Mouse (Mus musculus): ENCODE data around the gene Fbrsl1. TPM values are rescaled to one million over a fixed set of nuclear protein-coding genes. Genes with fewer than 3 reads are reported as not detected.

Gene Fbrsl1
- total RNA-seq, 2 experiments from 2014 or later, result 81.1 to 88.2 TPM

DNA sequence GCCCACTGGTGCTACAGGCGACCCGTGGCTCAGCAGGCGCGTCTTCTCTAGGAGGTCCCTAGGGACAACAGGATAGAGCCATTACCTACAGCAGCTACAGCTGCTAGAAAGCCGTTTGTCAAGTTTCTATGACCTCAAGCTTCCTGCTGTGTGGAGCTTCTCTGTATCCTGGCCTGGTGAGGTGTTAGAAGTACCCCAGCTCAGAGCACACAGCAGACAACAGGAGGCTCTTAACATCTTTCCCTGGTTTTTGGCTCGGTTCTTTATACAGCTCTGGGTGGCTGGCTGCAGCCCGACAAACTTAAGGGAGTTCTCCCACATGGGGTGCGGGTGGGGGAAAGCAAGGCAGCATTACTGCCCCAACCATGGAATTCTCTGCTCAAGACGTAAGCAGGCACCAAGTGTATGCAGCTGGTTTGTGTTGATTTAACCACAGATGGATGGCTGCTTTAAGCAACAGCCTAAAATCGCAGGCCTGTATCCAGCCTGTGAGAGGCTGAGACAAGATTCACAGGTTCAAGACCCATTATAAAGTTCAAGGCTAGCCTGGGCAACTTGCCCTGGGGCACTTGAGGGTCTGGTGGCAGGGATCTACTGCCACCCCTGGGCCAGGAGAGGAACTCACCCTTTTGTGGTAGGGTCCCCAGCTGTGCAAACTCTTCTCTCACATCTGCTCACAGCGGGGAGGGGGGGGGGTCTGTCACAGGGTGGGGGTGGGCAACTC is 84.3 kb downstream of the Fbrsl1 start:
- no peak for DNase-seq (ENCODE audit: low spot score in 2 of 2)

DNA sequence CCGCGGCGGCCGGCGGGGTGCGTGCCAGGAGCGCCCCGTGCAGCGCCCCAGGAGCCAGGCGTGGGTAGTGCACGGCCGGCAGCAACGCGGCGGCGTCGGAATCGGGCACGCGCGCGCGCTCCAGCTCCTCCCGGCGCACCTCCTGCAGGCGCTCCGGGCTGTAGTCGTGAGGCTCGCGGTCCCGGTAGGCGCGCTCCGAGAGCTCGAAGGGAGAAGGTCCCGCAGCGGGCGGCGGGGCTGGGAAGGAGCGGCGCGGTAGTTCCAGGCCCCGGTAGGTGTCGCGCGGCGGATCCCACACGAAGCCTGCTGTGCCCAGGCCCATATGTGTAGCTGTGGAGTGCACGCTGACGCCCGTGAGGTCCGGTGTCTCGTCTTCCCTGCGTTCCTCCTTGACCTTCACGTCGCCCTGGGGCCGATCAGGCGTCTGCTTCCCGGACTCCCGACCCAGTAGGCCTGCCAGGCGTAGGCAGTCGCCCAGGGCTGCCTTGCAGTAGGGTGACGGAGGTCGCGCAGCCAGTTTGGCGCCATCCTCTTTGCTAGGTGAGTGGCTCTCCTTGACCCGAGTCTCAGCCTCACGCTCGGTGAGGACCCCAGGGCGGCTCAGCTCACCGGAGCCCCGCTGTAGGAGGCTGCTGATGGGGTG is 85.0 kb downstream of the Fbrsl1 start:
- peak; percentile 73 to 82 for DNase-seq (ENCODE audit: low spot score in 2 of 2)

DNA sequence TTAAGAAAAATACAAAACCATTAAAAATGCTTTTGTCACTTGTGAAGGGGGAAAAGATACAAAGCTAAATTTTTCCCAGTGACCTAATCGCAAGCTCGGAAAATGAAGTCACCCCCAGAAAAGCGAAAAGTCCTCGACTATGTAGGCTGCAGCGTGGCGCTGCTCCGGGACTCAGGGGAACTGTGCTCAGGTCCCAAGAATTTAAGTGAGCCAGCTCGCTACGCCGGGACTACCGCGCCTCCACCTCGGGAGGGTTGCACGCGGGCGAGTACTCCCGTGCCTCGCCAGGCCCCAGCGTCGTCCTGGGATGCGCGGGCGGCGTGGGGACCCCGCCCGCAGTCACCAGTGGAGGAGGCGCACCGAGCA is 85.5 kb downstream of the Fbrsl1 start:
- no peak for DNase-seq (ENCODE audit: low spot score in 2 of 2)

DNA sequence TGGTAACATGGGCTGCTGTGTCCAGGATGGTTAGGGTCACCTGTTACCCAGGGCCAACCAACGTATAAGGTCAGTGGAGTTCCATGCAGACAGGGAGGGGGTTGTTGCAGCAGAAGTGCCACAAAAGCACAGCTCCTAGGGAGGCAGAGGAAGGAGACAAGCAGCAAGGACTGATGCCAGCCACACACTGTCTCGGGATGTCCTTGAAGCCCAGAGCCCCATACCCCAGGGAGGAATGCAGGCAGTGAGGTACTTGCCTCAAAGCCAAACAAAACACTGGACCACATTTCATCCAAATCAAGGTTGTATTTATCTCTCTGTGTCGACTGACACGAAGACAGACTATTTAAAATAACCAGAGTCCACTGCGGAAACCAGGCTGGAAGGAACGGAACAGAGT is 86.8 kb downstream of the Fbrsl1 start:
- no peak for DNase-seq (ENCODE audit: low spot score in 2 of 2)

DNA sequence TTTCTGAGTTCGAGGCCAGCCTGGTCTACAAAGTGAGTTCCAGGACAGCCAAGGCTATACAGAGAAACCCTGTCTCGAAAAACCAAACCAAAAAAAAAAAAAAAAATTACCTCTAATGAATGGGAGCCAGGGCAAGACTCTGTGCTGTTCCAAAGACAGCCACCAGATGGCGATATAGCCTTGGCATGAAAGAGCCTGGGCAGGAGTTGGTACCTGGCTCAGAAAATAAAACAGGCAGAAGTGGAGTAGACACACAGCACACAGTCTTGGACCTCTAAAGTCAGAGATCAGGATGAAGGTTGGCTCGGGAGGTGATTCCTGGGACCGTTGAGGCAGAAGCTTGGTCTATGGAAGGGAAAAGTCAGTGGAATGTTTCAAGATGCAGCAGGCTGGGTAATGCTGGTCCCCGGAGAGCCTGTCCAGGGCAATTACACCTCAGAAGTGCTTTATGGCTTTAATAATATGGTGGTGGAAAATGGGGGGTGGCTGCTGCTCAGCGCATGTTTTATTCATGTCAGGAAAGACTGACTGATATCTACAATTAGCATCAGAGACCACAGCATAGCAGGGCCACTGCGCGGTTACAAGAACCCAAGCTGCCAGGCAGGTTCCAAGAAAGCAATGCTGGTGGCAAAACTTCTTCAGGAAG is 90.6 kb downstream of the Fbrsl1 start:
- peak; percentile 67 to 92 for DNase-seq (ENCODE audit: low spot score in 2 of 2)

DNA sequence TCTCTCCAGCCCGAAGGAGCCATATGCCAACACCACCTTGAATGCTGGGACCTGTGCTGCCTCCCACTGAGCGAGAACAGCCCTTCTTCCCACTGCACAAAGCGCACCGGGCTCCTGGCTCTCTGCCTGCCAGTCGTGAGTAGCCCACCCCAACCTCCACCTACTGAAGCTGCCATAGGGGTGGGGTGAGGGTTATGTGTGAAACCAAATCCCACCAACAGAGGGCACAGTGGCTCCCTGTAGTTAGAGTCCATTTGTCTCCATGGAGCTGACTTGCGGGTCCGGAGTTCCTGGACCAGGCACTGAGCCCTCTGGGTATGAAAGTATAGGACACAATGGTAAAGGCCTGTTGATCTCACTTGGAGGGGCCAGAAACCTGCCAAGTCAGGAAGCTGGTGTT is 93.6 kb downstream of the Fbrsl1 start:
- peak in 1 of 2 experiments; percentile 60 for DNase-seq (ENCODE audit: low spot score in 2 of 2)

DNA sequence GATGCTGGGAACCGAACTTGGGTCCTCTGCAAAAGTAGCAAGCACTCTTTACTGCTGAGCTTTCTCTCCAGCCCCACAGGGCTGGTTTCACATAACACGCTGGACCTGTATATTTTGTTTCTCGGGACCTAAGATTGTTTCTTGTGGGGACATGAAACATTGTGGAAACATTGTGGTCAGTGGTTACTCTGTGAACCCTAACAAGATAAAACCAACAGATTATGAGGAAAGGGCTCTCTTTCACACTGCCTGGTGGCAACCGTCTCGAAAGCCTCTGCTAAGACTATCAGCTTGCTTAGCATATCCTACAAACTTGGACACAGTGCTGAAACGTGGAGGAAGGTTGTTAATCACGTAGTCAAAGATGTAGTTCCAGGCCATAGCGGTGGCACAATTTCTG is 101.3 kb downstream of the Fbrsl1 start:
- no peak for DNase-seq (ENCODE audit: low spot score in 2 of 2)

DNA sequence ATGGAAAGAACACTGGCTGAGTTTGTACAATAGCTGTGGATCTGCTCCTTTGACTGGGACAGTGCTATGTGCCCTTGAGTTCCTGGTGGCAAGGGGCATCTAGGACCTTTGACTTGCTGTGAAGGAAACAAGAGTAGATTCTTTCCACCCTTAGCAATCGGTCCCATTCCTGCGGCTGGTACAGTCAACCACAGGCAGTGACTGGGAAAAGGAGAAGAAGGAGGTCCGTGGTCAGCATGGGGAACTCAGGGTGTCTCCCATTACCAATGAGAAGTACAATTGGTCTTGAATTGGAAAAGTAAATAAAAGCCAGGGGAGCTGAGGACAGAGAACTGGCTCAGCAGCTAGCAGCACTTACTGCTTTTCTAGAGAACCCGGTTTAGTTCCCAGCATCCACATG is 102.8 kb downstream of the Fbrsl1 start:
- DNase-seq (ENCODE audit: low spot score in 2 of 2), result no peak

DNA sequence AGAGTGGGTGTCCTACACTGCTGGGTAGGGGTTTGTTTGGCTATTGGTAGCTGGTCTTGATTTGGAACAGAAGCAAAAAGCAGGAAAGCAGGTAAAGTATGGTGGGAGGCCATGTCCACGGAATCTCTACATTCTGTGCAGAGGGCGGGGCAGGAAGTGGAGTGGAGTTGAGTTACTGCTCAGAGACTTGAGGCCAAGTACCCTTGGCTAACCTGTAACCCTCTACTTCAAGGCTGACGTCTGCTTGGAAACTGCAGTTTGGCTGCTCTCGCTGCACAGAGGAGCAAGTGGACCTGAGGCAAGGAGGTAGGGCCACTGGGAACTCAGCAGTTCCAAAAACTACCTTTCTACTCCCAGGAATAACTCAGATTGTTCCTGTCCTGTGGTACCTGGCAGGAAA is 103.8 kb downstream of the Fbrsl1 start, which contains the start of gene Lrcol1:
Lrcol1 (plus strand) TSS at position 207 of the 400 bp plus-strand sequence.
- no peak for DNase-seq (ENCODE audit: low spot score in 2 of 2)

DNA sequence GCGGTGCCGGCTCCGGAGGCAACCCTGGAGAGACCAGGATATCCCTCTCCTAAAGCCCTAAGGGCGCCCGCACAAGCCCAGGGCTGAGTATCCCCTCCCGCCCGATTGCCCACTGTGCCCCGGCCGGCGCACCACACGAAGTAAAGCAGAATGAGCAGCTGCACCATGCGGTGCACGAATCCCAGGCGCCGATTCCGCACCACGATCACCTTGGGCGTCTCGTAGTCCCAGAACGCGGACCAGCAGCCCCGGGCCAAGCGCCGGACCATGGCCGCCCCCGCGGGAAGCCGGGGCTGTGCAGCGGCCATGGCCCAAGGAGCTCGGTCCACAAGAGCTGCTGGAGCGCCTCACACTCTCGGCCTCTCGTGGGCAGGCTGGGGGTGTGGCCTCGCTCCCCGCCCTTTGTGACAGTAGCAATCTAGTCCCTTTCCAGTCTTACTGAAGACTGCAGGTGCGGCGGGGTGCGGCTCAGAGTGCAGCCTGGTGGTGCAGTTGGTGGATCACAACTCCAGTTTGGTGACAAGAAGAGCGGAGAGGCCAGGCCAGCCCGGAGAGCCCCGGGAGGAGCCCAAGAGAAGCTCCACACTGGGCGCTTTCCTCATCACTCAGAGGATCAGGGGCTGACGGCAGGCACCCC is 105.5 kb downstream of the Fbrsl1 start, which contains the start of gene P2rx2:
P2rx2 (minus strand) TSS at position 565 of the 637 bp plus-strand sequence.
- no peak for DNase-seq (ENCODE audit: low spot score in 2 of 2)

DNA sequence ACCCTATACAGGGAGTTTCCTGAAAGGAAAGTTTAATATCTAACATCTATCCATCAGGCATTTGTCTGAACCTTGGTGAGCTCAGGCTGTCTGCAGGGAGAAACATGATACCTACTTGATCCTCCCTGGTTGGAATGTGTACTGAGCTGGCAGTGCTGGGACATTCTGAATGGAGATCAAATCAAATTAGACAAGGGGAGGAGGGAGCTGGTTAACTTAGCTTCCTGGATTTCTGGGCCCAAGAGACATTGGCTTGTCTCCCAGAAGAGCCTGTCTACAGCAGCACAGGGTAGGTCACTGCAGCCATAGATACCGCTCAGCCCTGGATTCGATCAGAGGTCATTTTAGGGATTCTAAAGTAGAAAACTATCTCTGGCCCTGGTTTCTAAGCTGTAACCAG is 109.5 kb downstream of the Fbrsl1 start:
- DNase-seq (ENCODE audit: low spot score in 2 of 2), result no peak

DNA sequence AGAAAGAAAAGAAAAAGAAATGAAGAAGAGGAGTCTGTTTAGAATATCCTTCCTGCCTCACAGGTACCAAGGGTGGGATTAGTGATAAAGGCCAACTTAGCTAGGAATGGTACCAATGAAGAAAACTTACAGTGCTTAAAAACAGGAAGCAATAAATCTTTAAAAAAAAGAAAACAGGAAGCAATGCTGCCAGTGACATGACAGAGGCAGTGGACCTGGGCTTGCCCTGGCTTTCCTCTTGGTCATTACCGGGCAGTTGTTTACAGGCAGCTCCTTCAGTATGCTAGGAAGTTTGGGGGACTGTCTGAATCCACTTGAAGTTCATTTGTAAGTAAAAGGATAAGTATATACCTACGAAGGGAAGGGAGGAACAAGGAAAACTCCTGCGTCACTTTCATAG is 117.8 kb downstream of the Fbrsl1 start:
- DNase-seq (ENCODE audit: low spot score in 2 of 2), result no peak

DNA sequence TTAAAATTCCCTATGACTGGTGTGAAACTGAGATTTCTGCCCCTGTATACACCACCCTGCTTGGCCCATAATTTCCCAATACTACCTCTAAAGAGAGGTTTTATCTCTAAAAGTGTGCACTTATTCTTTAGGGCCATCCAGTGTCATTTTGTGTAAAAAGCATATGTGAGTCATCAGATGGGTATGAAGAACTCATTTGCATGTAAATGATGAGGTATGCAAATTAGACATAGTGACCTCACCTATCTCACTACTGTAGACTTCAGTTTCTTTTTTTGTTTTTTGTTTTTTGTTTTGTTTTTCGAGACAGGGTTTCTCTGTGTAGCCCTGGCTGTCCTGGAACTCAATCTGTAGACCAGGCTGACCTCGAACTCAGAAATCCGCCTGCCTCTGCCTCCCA is 135.2 kb downstream of the Fbrsl1 start:
- DNase-seq (ENCODE audit: low spot score in 2 of 2), result no peak

Other genes with a start within 250 kb of the Fbrsl1 start
- 10 to 100 TPM; 43.5 to 48.0 TPM for gene Ankle2, start 217.5 kb downstream of the Fbrsl1 start, total RNA-seq (2021)
- gene Pgam5, start 178.6 kb downstream of the Fbrsl1 start, total RNA-seq (2021), result 10 to 100 TPM; 52.7 to 60.8 TPM
- 10 to 100 TPM; 11.5 to 15.5 TPM for gene Pxmp2, start 162.3 kb downstream of the Fbrsl1 start, total RNA-seq (2021)
- gene Pole, start 162.2 kb downstream of the Fbrsl1 start, total RNA-seq (2021), result 1 to 10 TPM; 1.1 to 1.5 TPM
- gene P2rx2, start 105.3 kb downstream of the Fbrsl1 start, total RNA-seq (2021), result not detected
- gene Lrcol1, start 103.8 kb downstream of the Fbrsl1 start, total RNA-seq (2021), result not detected
- 100 to 1,000 TPM; 117 to 131 TPM for gene Galnt9, start 95.9 kb upstream of the Fbrsl1 start, total RNA-seq (2021)
- gene Noc4l, start 204.9 kb upstream of the Fbrsl1 start, total RNA-seq (2021), result 10 to 100 TPM; 22.5 to 26.1 TPM
- gene Ddx51, start 204.9 kb upstream of the Fbrsl1 start, total RNA-seq (2021), result 10 to 100 TPM; 28.4 to 28.9 TPM